Mouse (Mus musculus) E14TG2a.4 (cell line): ENCODE measurements at regions not wholly inside any gene's neighbourhood (a gene's known extent, or its start where the extent isn't known, plus 50 kb on each side); places are given as distances from the start of the nearest gene placed in this dataset.

Experiments used
- CTCF ChIP-seq: conservative IDR thresholded peaks from 2 replicates; pipeline ENCODE4 v1.5.1; 2014; ENCODE audit warnings: low read length
- POU5F1 ChIP-seq: IDR thresholded peaks from 2 replicates; pipeline ENCODE4 v1.6.1; 2014; ENCODE audit warnings: low read length, borderline replicate concordance

GRCm38 (mm10) chr2:46302627-46303026 lies 1185.4 kb upstream of the Zeb2 start:
- TF ChIP-seq CTCF (no peak), POU5F1 (no peak)
